Mouse (Mus musculus): Measurements from ENCODE around the gene Mapt.

DNA sequence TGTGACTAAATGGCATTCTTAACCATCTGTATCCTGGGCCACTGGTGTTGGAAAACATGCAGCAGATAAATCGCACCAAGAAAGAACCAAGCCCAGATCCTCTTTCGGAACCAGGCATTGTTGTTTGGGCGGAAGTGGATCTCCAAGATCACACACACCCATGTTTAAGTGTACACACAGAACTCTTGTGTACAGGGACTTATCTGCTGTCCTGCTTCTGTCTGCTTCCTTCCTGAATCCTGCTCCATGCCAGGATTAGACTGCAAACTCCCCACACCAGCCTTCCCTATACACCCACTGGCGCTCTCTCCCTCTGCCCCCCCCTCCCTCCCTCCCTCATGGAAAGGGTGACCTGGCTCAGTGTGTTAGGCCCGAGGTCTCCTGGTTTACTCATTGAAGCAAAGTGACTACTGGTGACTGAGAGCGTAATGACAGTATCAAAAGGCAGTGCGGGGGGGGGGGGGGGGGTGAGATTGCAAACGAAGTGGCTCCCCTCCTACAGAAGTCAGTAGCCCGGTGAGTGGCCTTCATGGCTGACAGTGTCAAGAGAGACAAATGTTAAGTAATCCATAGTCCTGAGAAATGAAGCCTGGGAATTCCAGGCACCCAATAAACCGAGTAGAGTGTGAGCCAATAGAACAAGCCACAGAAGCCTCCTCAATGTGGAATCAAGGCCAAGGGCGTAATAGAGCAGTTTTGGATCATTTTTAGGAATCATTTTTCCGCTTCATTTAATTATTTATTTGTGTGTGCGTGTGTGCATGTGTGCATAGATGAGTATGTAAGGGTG is 7.0 kb downstream of the Mapt start:
- no peak for TF ChIP-seq POLR2A (IDR thresholded peaks at IDR 0.05; ENCODE audit: low read depth, low read length)
- no peak for TF ChIP-seq CTCF (IDR thresholded peaks at IDR 0.05; ENCODE audit: extremely low read depth, insufficient read length, insufficient replicate concordance, low read depth, low read length)
